Mouse (Mus musculus) gastrocnemius, postnatal 14 days (tissue): Measurements from ENCODE around the gene Zdhhc19. TPM values are rescaled to one million over a fixed set of nuclear protein-coding genes. Genes with fewer than 3 reads are reported as not detected.
"Not testable (repeated sequence)": the region's sequence is repeated elsewhere in the genome, so short reads cannot be mapped to it uniquely, and the experiment has no call there.

Experiments used
- DNase-seq: peaks from one replicate; pipeline ENCODE4 v3.0.0; 2021; ENCODE audit warnings: mixed read lengths
- intact Hi-C: fragments of 180-260 bp; cut with DNase I; formaldehyde crosslinking; loops from one replicate; pipeline ENCODE4 v1.15.1; 2025; ENCODE audit warnings: low total_unique reads
- total RNA-seq, 2 experiments: library from RNA; stranded (reverse); gene quantifications; 2 replicates each; pipeline ENCODE4 v1.2.3; 2021

The Zdhhc19 gene
- total RNA-seq, 2 experiments from 2014 or later = not detected

DNA sequence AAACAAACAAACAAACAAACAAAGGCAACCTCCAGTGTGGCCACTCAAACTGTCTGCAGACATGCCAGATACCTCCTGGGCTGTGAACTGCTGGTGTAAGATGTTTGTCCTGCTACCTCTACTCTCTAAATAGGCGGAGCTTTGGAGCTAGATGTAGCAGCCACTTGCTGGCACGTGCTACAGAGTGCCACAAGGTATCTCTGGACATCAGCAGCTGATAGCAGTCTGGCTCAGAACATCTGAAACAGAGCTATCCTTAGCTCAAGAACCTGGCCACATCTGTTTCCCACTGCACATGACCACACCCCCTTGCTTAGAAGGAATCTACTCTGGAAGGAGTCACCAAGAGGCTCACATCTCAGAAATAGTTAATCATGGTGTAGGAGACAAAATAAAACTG lies 10.9 kb upstream of the Zdhhc19 start:
- intact Hi-C loops = no loop called here
- DNase-seq = no peak

DNA sequence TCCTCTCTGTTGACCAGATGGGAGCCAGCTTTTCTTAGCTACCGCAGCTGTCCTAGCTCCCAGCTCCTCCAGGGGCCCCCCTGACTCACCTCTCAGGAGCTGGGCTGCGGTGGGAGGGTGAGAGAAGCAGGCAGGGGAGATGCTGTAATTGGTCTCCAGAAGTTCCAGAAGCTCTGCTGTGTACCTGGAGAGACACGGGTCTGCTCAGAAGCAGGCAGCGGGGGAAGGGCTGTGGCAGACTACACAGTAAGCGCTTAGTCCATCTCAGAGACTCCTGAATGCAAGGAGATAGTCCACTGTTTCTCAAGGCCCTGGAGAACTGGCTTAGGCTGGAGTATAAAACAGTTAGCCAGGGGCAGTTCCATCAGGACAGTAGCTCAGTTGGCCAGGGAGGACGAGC lies 10.0 kb upstream of the Zdhhc19 start:
- no peak for DNase-seq
- intact Hi-C loops = no loop called here

DNA sequence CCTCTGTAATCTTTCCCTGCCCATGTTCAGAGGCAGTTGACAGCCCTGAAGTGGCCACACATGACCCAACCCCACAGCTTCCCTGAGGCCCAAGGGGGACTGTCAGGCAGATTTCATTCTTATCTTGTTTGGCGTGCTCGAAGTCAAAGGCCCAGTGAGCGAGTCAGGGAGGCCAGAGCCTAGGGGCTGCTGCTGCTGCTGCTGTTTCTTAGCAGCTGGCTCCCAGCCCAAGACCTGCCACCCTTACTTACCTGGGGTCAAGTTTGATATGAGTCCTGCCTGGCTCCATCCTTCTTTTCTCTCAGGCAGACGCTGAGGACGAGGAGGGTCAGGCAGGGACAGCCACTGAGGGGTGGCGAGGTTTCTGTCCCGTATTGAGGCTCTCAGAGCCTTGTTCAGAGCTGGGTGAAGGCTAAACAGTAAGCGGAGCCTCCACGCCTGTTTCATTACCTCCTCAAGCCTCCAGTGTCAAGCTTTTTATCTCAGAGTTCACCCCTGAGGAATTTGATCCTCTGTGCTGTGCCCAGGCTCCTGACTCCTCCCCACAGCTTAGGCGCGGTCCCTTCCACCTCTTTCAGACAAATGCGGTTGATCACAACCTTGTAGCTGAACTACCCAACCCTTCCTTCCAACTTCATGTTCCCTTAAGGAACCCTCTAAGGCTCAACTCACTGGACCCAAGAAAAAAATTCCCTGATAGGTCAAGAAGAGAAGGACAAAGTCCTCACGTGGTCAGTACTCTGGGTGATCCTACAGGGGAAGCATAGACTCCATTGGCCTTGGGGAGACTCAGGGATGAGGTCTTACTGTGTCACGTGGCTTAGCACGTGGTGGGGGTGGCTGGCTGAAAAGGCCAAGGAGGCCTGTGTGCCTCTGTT lies 8.6 kb upstream of the Zdhhc19 start, which contains the start of gene Slc51a:
Gene Slc51a (minus strand): TSS at position 646 of the 878 bp plus-strand sequence.
- intact Hi-C loops = no loop called here
- no peak for DNase-seq

DNA sequence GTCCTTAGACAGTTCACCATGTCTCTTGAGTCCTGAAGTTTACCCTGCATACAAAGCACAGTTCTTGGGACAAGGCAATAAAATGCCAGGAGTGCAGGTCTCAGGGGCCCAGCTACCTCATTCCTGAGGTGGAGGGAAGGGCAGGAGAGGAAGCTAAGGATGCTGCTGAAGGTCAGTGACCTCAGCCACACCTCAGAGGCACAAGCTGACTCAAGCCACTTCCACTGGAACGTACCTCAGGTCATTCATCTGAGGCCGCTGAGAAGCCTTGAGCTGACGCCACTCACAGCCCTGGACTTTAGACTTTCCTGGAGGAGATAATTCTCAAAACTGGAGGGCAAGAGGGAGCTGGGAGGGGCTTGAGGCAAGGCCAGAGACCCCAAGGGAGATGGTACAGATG lies 7.1 kb upstream of the Zdhhc19 start:
- DNase-seq = no peak
- intact Hi-C loops = no loop called here

DNA sequence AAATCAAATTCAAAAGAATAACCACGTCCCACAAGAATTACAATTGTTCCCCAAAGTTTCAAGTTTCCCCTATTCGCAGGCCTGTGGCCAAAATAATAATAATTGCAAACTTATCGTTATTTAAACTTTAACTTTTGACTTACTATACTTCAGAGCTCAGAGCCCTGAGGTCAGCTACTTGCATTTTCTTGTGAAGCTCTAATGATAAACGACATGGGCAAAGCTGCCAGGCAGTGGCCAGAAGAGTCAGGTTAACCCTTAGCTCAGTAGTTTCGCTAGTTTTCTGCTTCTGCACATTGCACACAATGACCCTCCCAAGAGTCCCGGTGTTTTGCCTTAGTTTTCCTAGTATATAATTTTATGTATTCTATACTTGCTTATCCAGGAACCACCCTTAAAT lies 1.7 kb upstream of the Zdhhc19 start:
- intact Hi-C loops, DNase-seq: not testable (repeated sequence)

- intact Hi-C loops = no loop called here
- DNase-seq = no peak
Observed at GRCm38 (mm10) chr16:32498996-32499395, 2.9 kb downstream of the Zdhhc19 start.

GRCm38 (mm10) chr16:32499430-32500037 lies 3.5 kb downstream of the Zdhhc19 start:
- DNase-seq = peak; percentile 84
- intact Hi-C loops = loop anchor here (10.0 kb wide), 2 partner anchors 185 to 385 kb away; no protein-coding TSS in a partner anchor

- DNase-seq = no peak
- intact Hi-C loops = loop anchor here (10.0 kb wide), 2 partner anchors 183 to 387 kb away; no protein-coding TSS in a partner anchor
Observed at GRCm38 (mm10) chr16:32501459-32501858, 5.4 kb downstream of the Zdhhc19 start.

GRCm38 (mm10) chr16:32502621-32503335 lies 6.7 kb downstream of the Zdhhc19 start:
- intact Hi-C loops = loop anchor here (10.0 kb wide), 2 partner anchors 182 to 388 kb away; no protein-coding TSS in a partner anchor
- DNase-seq = no peak

GRCm38 (mm10) chr16:32503633-32504032 lies 7.6 kb downstream of the Zdhhc19 start:
- intact Hi-C loops = loop anchor here (10.0 kb wide), 2 partner anchors 181 to 389 kb away; no protein-coding TSS in a partner anchor
- no peak for DNase-seq

DNA sequence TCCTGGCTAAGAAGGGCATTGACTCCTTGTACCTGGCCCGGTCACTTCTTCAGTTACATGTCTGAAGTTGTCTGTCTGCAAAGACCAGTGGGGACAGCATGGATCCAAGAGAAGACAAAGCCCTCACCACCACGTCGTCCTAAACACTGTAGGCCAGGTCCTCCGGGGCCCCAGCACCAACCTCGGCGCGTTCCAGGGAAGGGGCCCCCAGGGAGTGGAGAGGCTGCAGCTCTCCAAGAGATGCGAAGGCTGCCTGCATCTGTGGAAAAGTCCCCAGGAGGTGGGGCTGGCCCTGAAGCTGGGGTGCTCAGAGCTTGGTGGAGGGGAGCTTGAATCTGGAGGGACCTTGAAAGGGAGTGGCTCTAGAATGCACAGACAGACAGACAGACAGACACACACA lies 10.2 kb downstream of the Zdhhc19 start:
- DNase-seq = no peak
- intact Hi-C loops = loop anchor here (5.0 to 10.0 kb wide), 3 partner anchors 106 to 391 kb away; no protein-coding TSS in a partner anchor

DNA sequence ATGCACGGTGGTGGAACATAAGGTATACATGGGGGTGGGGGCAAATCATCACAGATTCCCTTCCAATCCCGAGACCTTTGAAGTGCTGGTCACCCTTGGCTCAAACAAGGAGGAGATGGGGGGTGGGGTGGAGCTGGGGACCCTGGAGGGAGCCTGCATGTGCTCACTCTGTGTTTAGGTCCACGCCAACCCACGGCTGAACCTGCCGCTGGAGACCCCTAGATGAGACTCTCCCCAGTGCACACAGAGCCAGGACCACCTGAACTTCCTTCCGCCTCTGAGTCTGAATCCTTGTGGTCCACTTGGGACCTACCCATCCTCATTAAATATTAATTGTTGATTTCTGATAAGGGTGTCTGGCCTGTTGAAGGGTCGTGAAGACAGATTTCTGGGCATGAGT lies 10.8 kb downstream of the Zdhhc19 start:
- no peak for DNase-seq
- intact Hi-C loops = loop anchor here (5.0 to 10.0 kb wide), 3 partner anchors 105 to 392 kb away; no protein-coding TSS in a partner anchor

- DNase-seq = peak; percentile 56
- intact Hi-C loops = loop anchor here (5.0 to 10.0 kb wide), 3 partner anchors 105 to 393 kb away; no protein-coding TSS in a partner anchor
Observed at GRCm38 (mm10) chr16:32507407-32507806, 11.3 kb downstream of the Zdhhc19 start.

- intact Hi-C loops = loop anchor here (5.0 to 10.0 kb wide), 3 partner anchors 104 to 393 kb away; no protein-coding TSS in a partner anchor
- no peak for DNase-seq
Observed at GRCm38 (mm10) chr16:32508035-32508434, 12.0 kb downstream of the Zdhhc19 start.

DNA sequence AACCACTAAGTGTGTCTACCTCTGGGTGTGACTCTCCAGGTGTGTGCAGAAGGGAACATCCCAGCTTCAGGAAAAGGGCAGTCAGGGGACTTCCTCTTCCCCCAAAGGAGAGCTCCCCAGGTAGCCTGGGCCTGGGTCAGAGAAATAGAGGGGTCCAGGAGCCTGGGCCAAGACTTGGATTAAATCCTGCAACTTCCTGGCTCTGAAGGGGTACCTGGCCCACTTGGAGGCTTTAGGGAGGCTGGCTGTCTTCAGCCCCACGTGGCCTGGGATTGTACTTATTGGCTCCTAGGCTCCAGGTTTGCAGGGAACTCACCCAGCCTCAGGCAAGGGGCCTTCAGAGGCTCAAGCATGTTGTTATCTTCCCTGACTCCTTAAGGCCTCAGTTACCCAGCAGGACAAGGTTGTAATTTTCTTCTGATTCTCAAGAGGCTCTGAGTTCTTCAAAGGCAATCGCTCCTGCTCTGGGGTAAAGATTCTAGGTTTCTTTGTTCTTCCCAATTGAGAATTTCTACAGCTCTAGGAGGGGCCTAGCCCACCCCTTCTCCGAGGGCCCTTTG lies 12.5 kb downstream of the Zdhhc19 start:
- intact Hi-C loops = loop anchor here (5.0 to 10.0 kb wide), 3 partner anchors 104 to 394 kb away; no protein-coding TSS in a partner anchor
- no peak for DNase-seq

DNA sequence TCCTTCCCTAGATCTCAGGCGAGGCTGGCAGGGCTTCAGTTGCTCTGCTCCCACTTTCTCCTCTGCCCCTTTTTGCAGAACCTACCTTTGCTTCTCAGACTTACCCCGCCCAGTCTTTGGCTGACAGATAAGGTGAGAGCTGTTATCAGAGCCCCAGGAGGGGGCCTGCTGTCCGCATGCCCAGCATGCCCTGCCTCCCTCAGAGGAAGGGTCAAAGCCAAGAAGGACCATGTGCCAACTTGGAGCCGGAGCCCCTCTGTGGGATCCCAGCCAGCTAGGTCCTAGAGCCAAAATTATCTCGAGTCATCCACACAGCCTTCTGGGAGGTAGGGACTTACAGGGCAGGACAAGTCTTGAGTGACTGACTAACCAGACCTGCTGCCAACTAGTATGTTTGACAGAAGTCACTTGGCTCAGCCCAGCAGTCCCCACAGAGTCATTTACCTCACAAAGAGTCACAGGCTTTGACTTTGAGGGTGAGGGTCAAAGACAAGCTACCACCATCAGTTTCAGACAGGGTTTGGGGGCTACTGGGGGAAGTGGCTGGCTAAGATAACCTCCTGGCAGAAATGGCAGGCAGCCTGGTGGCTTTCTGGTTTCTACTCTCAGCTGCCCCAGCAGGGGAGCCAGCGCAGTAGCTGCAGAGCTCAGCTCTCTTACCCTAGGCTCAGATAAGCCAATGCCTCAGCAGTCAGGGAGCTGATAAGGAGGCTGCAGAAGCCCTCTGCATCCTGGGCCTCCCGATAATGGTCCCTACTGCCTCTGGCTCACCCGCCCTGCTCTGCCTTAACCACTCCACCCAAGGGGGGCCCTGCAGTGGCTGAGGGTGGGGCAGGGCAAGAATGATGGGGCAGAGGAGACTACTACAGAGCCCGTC lies 13.2 kb downstream of the Zdhhc19 start:
- intact Hi-C loops = loop anchor here (5.0 to 10.0 kb wide), 3 partner anchors 103 to 395 kb away; no protein-coding TSS in a partner anchor
- no peak for DNase-seq

DNA sequence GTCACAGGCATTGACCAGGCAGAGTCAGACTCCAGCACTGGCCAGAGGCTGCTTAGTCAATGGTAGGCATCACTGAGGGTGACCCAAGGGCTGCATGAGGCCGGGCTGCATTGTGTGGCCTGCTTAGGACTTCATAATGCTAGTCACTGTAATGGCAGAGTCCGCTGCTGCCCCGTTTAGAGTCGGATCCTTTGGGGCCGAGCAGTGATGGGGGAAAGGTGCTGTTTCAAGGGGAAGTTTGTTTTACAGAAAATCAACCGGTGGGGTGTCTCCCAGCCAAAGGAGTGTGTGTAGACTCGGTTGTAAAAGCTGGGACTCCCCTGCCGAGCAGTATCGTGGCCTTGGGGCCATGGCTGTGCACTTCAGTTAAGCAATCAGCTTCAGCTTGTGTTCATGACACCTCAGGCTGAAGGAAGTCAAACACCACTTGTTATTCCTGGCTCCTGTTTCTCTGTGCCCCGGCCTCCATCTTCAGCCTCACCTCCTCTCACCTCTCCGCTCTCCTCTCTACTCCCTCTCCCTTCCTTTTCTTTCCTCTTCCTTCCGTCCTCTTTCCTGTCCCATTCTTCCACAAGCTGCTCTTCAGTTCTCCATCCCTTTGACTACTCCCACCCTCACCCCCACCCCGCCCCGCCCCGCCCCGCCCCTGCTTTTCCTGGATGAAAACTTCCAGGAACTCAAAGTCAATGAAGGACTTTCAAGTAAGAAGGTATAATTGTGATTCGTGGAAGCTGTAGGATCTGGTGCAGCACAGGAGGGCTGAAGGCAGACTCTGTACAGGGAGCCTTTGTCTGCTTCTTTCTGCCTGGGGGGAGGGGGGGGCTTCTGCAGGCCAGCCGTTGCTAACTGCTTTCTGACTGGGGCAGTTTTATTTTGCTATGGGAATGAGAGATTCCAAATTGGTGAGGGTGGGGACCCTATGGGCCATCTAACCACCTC lies 14.6 kb downstream of the Zdhhc19 start:
- no peak for DNase-seq
- intact Hi-C loops = no loop called here
